Mouse (Mus musculus) small intestine, adult 2 months (tissue): ENCODE data around the gene Skap2.

Source experiments
- CTCF ChIP-seq: fragments of 200-500 bp; IDR thresholded peaks from 2 replicates; pipeline ENCODE4 v1.5.1; 2012; ENCODE audit warnings: low read depth, mild to moderate bottlenecking, control low read depth, inconsistent platforms, low read length, moderate library complexity, mixed read lengths; ENCODE audit not compliant: insufficient replicate concordance, insufficient read length; ENCODE audit errors: extremely low read depth
- POLR2A ChIP-seq: fragments of 200-500 bp; IDR thresholded peaks from 2 replicates; pipeline ENCODE4 v1.6.1; 2012; ENCODE audit warnings: low read depth, mild to moderate bottlenecking, control low read depth, inconsistent platforms, low read length, moderate library complexity

DNA sequence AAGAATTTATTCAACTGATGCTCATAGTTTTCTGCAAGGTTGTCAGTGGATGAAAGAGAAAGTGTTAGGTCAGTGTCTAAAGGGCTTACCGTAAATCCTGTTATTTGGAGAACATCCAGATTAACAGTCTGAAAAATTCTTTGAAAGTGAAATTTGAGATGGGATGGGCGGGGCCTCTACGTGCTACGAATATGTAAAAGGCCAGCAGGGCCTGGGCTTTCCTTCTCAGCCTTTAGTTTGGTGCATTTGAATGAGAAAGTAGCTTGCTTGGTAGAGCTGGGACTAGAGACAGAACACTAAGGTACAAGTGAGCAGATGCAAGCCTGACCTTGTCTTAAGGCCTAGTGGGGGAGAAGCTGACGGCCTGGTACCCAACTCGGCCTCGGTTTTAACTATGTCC, 18.8 kb upstream of the Skap2 start:
- TF ChIP-seq POLR2A = no peak
- no peak for TF ChIP-seq CTCF
